Mouse (Mus musculus): ENCODE data around the gene Zfp784. TPM values are rescaled to one million over a fixed set of nuclear protein-coding genes. Genes with fewer than 3 reads are reported as not detected.

The Zfp784 gene
- polyA plus RNA-seq, 1 experiment, result 1.9 TPM

- Histone ChIP-seq H3K4me3 (ENCODE audit: insufficient read depth, low read depth, low read length) (peak within 1 kb of the TSS; percentile 90), H3K4me1 (ENCODE audit: control insufficient read depth, insufficient read depth, insufficient read length, low read length) (peaks cover 8% of the 10 kb centered on the region), H3K27ac (replicated peaks; ENCODE audit: low read depth, low read length) (0 out of 2 replicates have a peak within 1 kb of the TSS, but pooled peaks have one; percentile 19)
Observed at GRCm38 (mm10) chr7:4996003-4996895, 42.0 kb downstream of the Zfp784 start, which contains the start of gene Zfp579. Gene Zfp579 (minus strand): TSS chr7:4996158.

GRCm38 (mm10) chr7:4995268-4996002 is 42.8 kb downstream of the Zfp784 start:
- H3K27ac ChIP-seq (replicated peaks; ENCODE audit: low read depth, low read length), result 0 out of 2 replicates have a peak overlapping the region, but pooled peaks have one; percentile 19
- peak overlapping the region; percentile 90 for H3K4me3 ChIP-seq (ENCODE audit: insufficient read depth, low read depth, low read length)
- peaks cover 8% of the 10 kb centered on the region for H3K4me1 ChIP-seq (ENCODE audit: control insufficient read depth, insufficient read depth, insufficient read length, low read length)

- Histone ChIP-seq H3K4me1 (ENCODE audit: control insufficient read depth, insufficient read depth, insufficient read length, low read length) (peaks cover 8% of the 10 kb centered on the region), H3K4me3 (ENCODE audit: insufficient read depth, low read depth, low read length) (no peak overlapping the region), H3K27ac (replicated peaks; ENCODE audit: low read depth, low read length) (no peak overlapping the region)
Observed at GRCm38 (mm10) chr7:4993999-4994788, 44.1 kb downstream of the Zfp784 start.

- no peak overlapping the region for H3K4me3 ChIP-seq (ENCODE audit: insufficient read depth, low read depth, low read length)
- H3K4me1 ChIP-seq (ENCODE audit: control insufficient read depth, insufficient read depth, insufficient read length, low read length), result peaks cover 8% of the 10 kb centered on the region
- H3K27ac ChIP-seq (replicated peaks; ENCODE audit: low read depth, low read length), result no peak overlapping the region
Observed at GRCm38 (mm10) chr7:4993347-4993998, 44.8 kb downstream of the Zfp784 start.

GRCm38 (mm10) chr7:4988250-4988649 is 50.0 kb downstream of the Zfp784 start:
- Histone ChIP-seq H3K27ac (replicated peaks; ENCODE audit: low read depth, low read length) (no peak overlapping the region), H3K4me1 (ENCODE audit: control insufficient read depth, insufficient read depth, insufficient read length, low read length) (no peaks in the 10 kb centered on the region), H3K4me3 (ENCODE audit: insufficient read depth, low read depth, low read length) (no peak overlapping the region)

Other genes starting within 250 kb of the Zfp784 start
- gene Tmem238, start 248.8 kb downstream of the Zfp784 start, polyA plus RNA-seq (2012; ENCODE audit: insufficient read depth, insufficient read length, missing spikeins), result 17.0 and 23.3 TPM in 2 replicates
- 347 and 411 TPM in 2 replicates for gene Rpl28, start 245.6 kb downstream of the Zfp784 start, polyA plus RNA-seq (2012; ENCODE audit: insufficient read depth, insufficient read length, missing spikeins)
- 64.5 and 67.8 TPM in 2 replicates for gene Ube2s, start 225.9 kb downstream of the Zfp784 start, polyA plus RNA-seq (2012; ENCODE audit: insufficient read depth, insufficient read length, missing spikeins)
- gene Shisa7, start 193.8 kb downstream of the Zfp784 start, polyA plus RNA-seq (2012; ENCODE audit: insufficient read depth, insufficient read length, missing spikeins), result 0.40 and 0.42 TPM in 2 replicates
- 19.1 and 36.2 TPM in 2 replicates for gene Isoc2b, start 168.2 kb downstream of the Zfp784 start, polyA plus RNA-seq (2012; ENCODE audit: insufficient read depth, insufficient read length, missing spikeins)
- gene Isoc2a, start 161.3 kb downstream of the Zfp784 start, polyA plus RNA-seq (2012; ENCODE audit: insufficient read depth, insufficient read length, missing spikeins), result 55.3 and 59.3 TPM in 2 replicates
- not detected in 2 replicates for gene Gm36210, start 131.9 kb downstream of the Zfp784 start, polyA plus RNA-seq (2012; ENCODE audit: insufficient read depth, insufficient read length, missing spikeins)
- 3.2 and 3.4 TPM in 2 replicates for gene Zfp628, start 123.2 kb downstream of the Zfp784 start, polyA plus RNA-seq (2012; ENCODE audit: insufficient read depth, insufficient read length, missing spikeins)
- 1.8 TPM in 1 of 2 replicates, not detected in the other for gene Nat14, start 116.4 kb downstream of the Zfp784 start, polyA plus RNA-seq (2012; ENCODE audit: insufficient read depth, insufficient read length, missing spikeins)
- gene Ssc5d, start 112.7 kb downstream of the Zfp784 start, polyA plus RNA-seq (2012; ENCODE audit: insufficient read depth, insufficient read length, missing spikeins), result 4.9 and 5.5 TPM in 2 replicates
- 5.4 and 8.1 TPM in 2 replicates for gene Sbk2, start 74.0 kb downstream of the Zfp784 start, polyA plus RNA-seq (2012; ENCODE audit: insufficient read depth, insufficient read length, missing spikeins)
- 0.75 TPM in 1 of 2 replicates, not detected in the other for gene Sbk3, start 67.3 kb downstream of the Zfp784 start, polyA plus RNA-seq (2012; ENCODE audit: insufficient read depth, insufficient read length, missing spikeins)
- gene Zfp579, start 42.3 kb downstream of the Zfp784 start, polyA plus RNA-seq (2012; ENCODE audit: insufficient read depth, insufficient read length, missing spikeins), result 5.3 and 6.3 TPM in 2 replicates
- 12.4 and 19.4 TPM in 2 replicates for gene Zfp524, start 24.0 kb downstream of the Zfp784 start, polyA plus RNA-seq (2012; ENCODE audit: insufficient read depth, insufficient read length, missing spikeins)
- gene Fiz1, start 23.7 kb downstream of the Zfp784 start, polyA plus RNA-seq (2012; ENCODE audit: insufficient read depth, insufficient read length, missing spikeins), result 10.5 and 11.9 TPM in 2 replicates
- not detected in 2 replicates for gene Gm44973, start 22.9 kb downstream of the Zfp784 start, polyA plus RNA-seq (2012; ENCODE audit: insufficient read depth, insufficient read length, missing spikeins)
- gene Zfp865, start 18.1 kb downstream of the Zfp784 start, polyA plus RNA-seq (2012; ENCODE audit: insufficient read depth, insufficient read length, missing spikeins), result 7.5 and 10.9 TPM in 2 replicates
- not detected in 2 replicates for gene Ccdc106, start 17.9 kb downstream of the Zfp784 start, polyA plus RNA-seq (2012; ENCODE audit: insufficient read depth, insufficient read length, missing spikeins)
- not detected in 2 replicates for gene 4632433K11Rik, start 4.3 kb downstream of the Zfp784 start, polyA plus RNA-seq (2012; ENCODE audit: insufficient read depth, insufficient read length, missing spikeins)
- 4.4 and 5.6 TPM in 2 replicates for gene Zfp580, start 13.1 kb upstream of the Zfp784 start, polyA plus RNA-seq (2012; ENCODE audit: insufficient read depth, insufficient read length, missing spikeins)
- 44.6 and 58.8 TPM in 2 replicates for gene U2af2, start 23.7 kb upstream of the Zfp784 start, polyA plus RNA-seq (2012; ENCODE audit: insufficient read depth, insufficient read length, missing spikeins)
- gene Epn1, start 41.8 kb upstream of the Zfp784 start, polyA plus RNA-seq (2012; ENCODE audit: insufficient read depth, insufficient read length, missing spikeins), result 66.5 and 69.5 TPM in 2 replicates
- not detected in 2 replicates for gene Rfpl4, start 78.5 kb upstream of the Zfp784 start, polyA plus RNA-seq (2012; ENCODE audit: insufficient read depth, insufficient read length, missing spikeins)
- gene Rasl2-9, start 87.5 kb upstream of the Zfp784 start, polyA plus RNA-seq (2012; ENCODE audit: insufficient read depth, insufficient read length, missing spikeins), result 7.6 and 8.1 TPM in 2 replicates
- not detected in 2 replicates for gene Vmn1r55, start 111.2 kb upstream of the Zfp784 start, polyA plus RNA-seq (2012; ENCODE audit: insufficient read depth, insufficient read length, missing spikeins)
- gene Vmn1r56, start 158.3 kb upstream of the Zfp784 start, polyA plus RNA-seq (2012; ENCODE audit: insufficient read depth, insufficient read length, missing spikeins), result not detected in 2 replicates
- gene Vmn1r57, start 180.0 kb upstream of the Zfp784 start, polyA plus RNA-seq (2012; ENCODE audit: insufficient read depth, insufficient read length, missing spikeins), result not detected in 2 replicates

All from brown adipose tissue, adult 24 weeks (tissue).